Mouse (Mus musculus): ENCODE results near the gene Lingo3. TPM values are rescaled to one million over a fixed set of nuclear protein-coding genes. Genes with fewer than 3 reads are reported as not detected.

Gene Lingo3
- total RNA-seq, 2 experiments from 2014 or later, result 25.4 to 30.9 TPM

GRCm38 (mm10) chr10:80808099-80808984 is 35.5 kb downstream of the Lingo3 start:
- DNase-seq (ENCODE audit: extremely low spot score in 1 of 2, low spot score in 2 of 2), result no peak
- intact Hi-C loops (cut with DNase I), result loop anchor here (5.0 kb wide), 1 partner anchor 69 kb away; no protein-coding TSS in a partner anchor

DNA sequence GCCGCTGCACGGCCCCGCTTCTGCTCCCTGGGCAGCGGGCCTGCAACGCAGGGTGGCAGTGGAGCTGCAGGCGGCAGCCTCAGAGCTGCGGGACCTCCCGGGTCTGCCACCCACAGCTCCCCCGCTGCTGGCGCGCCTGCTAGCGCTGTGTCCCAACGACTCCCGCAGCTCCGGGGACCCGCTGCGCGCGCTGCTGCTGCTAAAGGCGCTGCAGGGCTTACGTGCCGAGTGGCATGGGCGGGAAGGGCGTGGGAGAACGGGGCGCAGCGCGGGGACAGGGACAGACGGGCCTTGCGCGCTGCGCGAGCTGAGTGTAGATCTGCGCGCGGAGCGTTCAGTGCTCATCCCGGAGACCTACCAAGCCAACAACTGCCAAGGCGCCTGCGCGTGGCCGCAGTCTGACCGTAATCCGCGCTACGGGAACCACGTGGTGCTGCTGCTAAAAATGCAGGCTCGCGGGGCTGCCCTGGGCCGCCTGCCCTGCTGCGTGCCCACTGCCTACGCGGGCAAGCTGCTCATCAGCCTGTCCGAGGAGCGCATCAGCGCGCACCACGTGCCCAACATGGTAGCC is 36.7 kb downstream of the Lingo3 start:
- intact Hi-C loops (cut with DNase I), result loop anchor here (5.0 kb wide), 1 partner anchor 70 kb away; no protein-coding TSS in a partner anchor

DNA sequence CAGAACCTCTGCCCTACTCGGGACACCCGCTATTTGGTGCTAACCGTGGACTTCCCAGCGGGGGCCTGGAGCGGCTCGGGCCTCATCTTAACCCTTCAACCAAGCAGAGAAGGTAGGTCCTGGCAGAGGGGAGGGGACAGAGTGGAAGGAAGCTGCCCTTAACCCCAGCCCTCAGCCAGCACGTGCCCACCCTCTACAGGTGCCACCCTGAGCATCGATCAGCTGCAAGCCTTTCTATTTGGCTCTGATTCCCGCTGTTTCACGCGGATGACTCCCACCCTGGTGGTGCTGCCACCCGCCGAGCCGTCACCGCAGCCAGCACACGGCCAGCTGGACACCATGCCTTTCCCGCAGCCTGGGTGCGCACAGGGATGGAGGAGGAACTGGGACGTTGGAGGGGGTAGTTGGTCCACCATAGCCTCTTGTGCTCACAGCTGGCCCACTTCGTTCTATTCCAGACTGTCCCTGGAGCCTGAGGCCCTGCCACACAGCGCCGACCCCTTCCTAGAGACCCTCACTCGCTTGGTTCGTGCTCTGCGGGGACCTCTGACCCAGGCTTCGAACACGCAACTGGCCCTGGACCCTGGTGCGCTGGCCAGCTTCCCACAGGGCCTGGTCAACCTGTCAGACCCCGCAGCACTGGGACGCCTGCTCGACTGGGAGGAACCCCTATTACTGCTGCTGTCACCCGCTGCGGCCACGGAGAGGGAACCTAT is 37.3 kb downstream of the Lingo3 start:
- DNase-seq (ENCODE audit: extremely low spot score in 1 of 2, low spot score in 2 of 2), result no peak
- intact Hi-C loops (cut with DNase I), result loop anchor here (5.0 kb wide), 1 partner anchor 71 kb away; no protein-coding TSS in a partner anchor

More for the DNA sequence above, 36.7 kb downstream of the Lingo3 start:
- peak; percentile 83 to 87 for DNase-seq (ENCODE audit: extremely low spot score in 1 of 2, low spot score in 2 of 2)

GRCm38 (mm10) chr10:80805925-80806324 is 37.9 kb downstream of the Lingo3 start:
- peak in 1 of 2 experiments; percentile 82 for DNase-seq (ENCODE audit: extremely low spot score in 1 of 2, low spot score in 2 of 2)
- intact Hi-C loops (cut with DNase I), result loop anchor here (5.0 kb wide), 1 partner anchor 71 kb away; no protein-coding TSS in a partner anchor

- intact Hi-C loops (cut with DNase I), result loop anchor here (5.0 kb wide), 1 partner anchor 72 kb away; no protein-coding TSS in a partner anchor
These were observed 38.5 kb downstream of the Lingo3 start for GRCm38 (mm10) chr10:80805322-80805721.

DNA sequence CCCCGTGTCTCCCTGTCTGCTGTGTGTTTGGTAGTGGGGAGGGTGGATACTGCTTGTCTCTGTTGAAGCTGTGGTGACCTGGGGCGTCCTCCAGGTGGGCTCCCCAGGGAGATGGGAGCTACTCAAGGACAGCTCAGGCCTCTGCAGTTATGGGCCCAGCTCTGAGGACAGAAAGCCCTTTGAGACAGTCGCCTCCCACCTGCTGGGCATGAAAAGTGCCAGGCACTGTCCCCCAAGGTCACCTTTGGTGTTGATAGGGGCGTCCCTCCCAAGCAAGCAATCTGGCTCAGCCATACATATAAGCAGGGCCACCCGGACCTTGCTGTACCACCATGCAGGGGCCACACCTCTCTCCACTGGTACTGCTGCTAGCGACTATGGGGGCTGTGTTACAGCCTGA is 38.9 kb downstream of the Lingo3 start, which contains the start of gene Amh:
Gene Amh, plus strand, starts transcription at position 328 of the 400 bp plus-strand sequence.
- intact Hi-C loops (cut with DNase I), result loop anchor here (5.0 kb wide), 1 partner anchor 72 kb away; no protein-coding TSS in a partner anchor
- no peak for DNase-seq (ENCODE audit: extremely low spot score in 1 of 2, low spot score in 2 of 2)

More at GRCm38 (mm10) chr10:80805322-80805721, 38.5 kb downstream of the Lingo3 start:
- DNase-seq (ENCODE audit: extremely low spot score in 1 of 2, low spot score in 2 of 2), result no peak

GRCm38 (mm10) chr10:80804340-80804739 is 39.5 kb downstream of the Lingo3 start:
- DNase-seq (ENCODE audit: extremely low spot score in 1 of 2, low spot score in 2 of 2), result no peak
- intact Hi-C loops (cut with DNase I), result no loop called here

DNA sequence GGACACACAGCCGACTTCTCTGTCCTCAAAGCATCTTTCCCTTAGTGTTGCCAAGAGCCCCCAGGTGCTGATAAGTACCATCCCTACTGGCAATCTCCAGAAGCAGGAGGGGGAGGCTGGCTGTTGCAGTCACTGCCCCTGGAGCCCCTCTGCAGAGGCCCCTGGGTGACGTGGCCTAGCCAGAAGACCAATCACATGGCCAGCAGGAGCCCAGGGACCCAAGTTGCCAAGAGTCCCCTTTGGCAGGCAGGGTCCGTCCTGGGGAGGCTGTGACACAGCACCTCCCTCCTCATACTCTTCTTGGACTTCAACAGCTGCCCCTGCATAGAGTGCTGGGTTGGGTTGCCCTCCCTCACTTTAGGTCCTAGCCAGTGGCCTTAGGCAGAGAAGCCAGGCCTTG is 40.8 kb downstream of the Lingo3 start:
- intact Hi-C loops (cut with DNase I), result no loop called here

GRCm38 (mm10) chr10:80802204-80802912 is 41.5 kb downstream of the Lingo3 start:
- no peak for DNase-seq (ENCODE audit: extremely low spot score in 1 of 2, low spot score in 2 of 2)

More for the DNA sequence above, 40.8 kb downstream of the Lingo3 start:
- no peak for DNase-seq (ENCODE audit: extremely low spot score in 1 of 2, low spot score in 2 of 2)

DNA sequence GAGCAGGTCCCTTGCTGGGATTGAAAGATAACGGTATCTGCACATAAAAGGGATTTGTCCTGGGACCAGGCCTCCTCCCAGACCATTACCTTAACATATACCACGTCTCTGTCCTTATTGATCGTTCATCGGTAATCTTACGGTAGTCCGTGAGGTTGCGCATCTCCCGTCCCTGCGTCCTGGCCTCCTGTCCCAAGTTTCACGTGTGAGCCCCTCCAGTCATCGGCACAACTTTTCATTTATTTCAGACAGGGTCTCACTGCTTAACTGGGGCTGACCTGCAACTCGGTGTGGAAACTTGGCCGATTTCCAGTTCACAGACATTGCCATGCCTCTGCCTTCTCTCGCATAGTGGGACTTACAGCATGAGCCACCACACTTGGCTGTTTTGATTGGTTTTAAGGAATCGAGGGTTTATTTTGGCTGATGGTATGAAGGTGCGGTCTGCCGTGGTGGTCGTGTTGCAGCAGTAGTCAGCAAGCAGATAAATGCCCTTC is 44.7 kb downstream of the Lingo3 start:
- intact Hi-C loops (cut with DNase I), result no loop called here
- DNase-seq (ENCODE audit: extremely low spot score in 1 of 2, low spot score in 2 of 2), result no peak

More at GRCm38 (mm10) chr10:80802204-80802912, 41.5 kb downstream of the Lingo3 start:
- intact Hi-C loops (cut with DNase I), result no loop called here

GRCm38 (mm10) chr10:80798150-80799006 is 45.5 kb downstream of the Lingo3 start, which contains the start of the genes Sf3a2 and Plekhj1:
Sf3a2 (plus strand) TSS chr10:80798198.
Plekhj1 (minus strand) TSS chr10:80798626.
- peak; percentile 92 to 97 for DNase-seq (ENCODE audit: extremely low spot score in 1 of 2, low spot score in 2 of 2)
- intact Hi-C loops (cut with DNase I), result no loop called here

DNA sequence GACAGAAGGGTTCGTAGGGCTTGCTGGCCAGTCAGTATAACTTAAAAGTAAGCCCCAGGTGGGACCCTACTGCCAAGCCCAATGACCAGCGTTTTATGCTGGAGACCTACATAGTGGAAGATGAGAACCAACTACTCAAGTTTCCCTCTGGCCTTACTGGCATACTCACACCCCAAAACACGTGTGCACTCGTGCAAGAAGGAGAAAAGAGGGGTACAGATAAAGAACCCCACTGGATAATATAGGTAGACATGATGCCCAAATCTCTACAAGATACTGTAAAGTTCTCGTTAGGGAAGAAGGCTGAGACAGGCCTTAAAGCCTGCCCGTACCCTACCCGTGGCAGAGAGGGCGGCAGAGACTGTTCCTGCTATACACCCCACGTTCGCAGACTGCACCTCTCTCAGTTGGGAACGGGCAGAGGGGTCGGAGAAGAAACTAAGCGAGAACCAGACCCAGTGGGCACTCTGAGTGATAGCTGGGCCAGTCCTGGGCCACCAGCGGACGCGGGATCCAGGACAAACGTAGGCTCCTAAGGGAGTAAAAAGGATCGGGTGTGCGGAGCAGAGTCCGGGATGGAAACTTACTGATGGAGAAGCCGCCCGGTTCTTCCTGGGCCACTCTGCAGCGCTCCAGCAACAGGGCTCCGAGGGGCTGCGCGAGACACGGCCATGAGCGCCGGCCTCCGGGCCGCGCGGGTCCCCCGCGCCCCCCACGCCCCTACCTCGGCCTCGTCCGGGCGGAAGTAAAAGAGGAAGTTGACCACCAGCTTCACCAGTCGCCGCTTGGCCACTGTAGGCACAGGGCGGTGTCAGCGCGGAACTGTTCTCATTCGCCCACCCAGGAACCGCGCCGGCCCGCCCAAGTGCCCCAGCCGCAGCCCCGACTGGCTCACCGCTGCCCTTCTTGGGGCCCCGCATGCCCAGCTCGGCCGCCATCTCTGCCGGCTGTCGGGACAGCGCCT is 46.4 kb downstream of the Lingo3 start:
- peak in 1 of 2 experiments; percentile 67 for DNase-seq (ENCODE audit: extremely low spot score in 1 of 2, low spot score in 2 of 2)
- intact Hi-C loops (cut with DNase I), result no loop called here

GRCm38 (mm10) chr10:80796307-80796848 is 47.5 kb downstream of the Lingo3 start:
- intact Hi-C loops (cut with DNase I), result no loop called here
- DNase-seq (ENCODE audit: extremely low spot score in 1 of 2, low spot score in 2 of 2), result no peak

DNA sequence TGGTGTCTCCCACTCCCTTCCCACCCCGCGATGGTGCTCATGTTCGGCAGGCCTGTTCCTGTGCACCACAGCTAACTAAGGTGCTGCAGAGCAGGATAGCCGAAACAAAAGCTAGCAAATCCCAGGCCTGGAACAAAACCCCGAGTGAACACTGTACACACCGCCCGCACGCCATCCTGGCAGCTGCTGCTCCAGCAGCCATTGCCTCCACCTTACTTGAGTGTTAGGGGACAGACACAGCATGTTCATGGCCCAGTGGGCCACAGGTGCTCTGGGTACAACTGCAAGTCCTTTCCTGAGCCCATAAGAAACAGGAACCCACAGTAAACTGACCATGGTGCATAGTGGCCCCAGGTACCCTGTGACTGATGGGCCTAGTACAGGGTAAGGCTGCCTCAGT is 49.1 kb downstream of the Lingo3 start:
- intact Hi-C loops (cut with DNase I), result loop anchor here (5.0 kb wide), 1 partner anchor 87 kb away; no protein-coding TSS in a partner anchor
- no peak for DNase-seq (ENCODE audit: extremely low spot score in 1 of 2, low spot score in 2 of 2)

DNA sequence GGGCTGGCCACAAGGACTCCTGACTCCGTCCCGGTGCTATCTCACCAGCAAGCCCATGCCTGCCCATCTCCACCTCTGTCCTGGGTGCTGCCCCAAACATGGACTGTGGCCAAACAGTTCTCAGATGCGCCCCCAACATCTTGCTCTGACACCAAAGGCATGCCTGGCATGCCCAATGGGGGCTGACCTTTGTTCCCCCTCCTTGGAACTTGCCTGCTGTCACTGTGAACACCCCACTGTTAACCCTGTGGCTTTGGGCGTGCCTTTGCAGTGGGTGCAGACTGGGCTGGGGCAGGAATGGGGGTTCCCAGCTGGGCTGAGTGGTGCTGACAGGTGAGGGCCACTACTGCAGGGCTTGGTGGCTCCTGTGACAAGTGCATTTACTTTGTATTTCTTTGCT is 50.0 kb downstream of the Lingo3 start:
- intact Hi-C loops (cut with DNase I), result loop anchor here (2.0 to 5.0 kb wide), 2 partner anchors 77 to 87 kb away; no protein-coding TSS in a partner anchor
- DNase-seq (ENCODE audit: extremely low spot score in 1 of 2, low spot score in 2 of 2), result no peak

Measured in left cerebral cortex, postnatal 10 days (tissue).